Mouse (Mus musculus): Measurements from ENCODE around the gene Ahrr.

The Ahrr gene

DNA sequence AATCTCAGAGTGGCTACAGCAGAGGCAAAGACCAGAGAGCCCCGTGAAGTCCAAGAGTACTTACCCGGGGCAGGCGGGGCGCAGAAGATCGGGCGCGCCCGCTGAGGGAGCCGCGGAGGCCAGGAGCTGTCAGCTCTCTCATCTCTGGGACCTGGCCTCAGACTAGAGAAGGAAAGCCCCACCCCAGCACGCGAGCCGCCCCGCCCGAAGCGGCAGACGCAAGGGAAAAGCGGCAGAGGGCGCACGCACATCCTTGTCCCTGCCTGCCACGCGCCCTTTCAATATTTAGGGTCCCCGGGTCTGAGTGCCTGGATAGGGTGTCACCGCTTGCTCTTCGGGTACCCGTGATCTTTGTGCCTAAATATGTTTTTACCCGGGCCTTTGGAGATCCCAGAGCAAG is at the start of gene Ahrr:
Gene Ahrr, minus strand, starts transcription at position 165 of the 400 bp plus-strand sequence.
- DNase-seq (ENCODE audit: low read depth, low spot score), result no peak

DNA sequence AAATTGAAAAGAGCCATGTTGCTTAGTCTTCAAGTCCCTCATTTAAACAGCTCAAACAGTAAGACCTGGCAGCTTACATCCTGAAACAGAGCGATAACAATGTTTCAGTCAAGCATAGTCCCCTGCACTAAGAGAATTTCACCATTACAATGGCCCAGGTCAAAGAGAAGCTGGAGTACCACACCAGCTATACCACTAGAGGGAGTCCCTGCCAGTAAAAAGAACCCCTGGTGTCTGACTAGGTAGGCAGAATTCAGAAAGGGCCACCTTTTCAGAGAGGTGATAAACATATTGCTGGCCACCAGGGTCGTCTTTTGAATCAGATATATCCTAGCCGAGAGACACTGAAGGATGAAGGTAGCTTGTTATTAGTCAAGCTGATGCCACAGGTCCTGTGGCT is 48.9 kb upstream of the Ahrr start:
- no peak for DNase-seq (ENCODE audit: low read depth, low spot score)

DNA sequence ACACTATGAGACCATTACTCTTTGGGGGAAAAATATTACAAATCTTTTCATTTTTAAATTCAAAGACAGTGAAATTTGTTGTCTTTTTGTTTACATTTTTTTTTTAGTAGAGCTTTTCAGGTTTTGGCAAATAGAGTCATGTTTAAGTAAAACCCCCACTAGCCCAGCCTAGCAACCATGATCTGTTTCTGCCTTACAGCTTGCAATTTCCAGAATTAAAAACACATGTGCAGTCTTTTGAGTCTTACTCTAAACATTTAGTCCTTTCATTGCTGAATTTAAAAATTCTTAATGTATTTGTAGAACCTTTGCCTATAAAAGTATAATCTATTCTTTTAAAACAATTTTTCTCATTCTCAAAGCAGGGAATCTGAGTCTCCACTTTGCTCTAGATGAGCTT is 37.2 kb upstream of the Ahrr start:
- no peak for DNase-seq (ENCODE audit: low read depth, low spot score)

DNA sequence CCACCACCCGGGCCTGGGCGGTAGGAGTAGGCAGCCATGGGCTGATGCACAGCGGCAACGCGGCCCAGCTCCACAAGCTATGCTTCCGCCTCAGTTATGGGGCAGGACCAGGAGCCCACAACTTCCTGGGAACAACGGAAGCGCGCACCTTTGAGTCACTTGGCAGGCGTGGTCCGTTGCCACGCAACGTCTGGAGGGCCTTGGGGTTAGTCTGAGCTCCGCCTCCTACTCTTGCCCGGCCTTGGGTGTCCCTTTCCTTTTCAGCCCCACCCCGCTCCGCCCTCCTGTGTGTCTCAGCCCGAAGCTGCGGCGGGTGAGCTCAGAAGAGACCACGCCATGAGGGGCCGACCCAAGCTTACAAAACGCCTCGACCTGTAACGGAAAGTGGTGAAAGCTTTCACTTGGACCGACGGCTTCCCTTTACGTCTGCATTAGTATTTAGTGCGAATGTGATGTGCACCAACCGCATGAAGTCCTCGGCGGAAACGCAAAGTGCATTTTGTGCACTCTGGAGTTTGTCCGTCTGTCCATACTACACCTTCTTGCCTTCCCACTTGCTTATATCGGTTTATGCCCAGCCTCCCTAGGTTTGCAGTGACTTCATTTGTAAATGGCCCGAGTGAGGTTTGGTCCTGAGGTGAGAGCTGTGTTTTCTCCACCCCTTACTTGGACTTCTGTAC is 25.2 kb upstream of the Ahrr start, which contains the start of gene Pdcd6:
Gene Pdcd6, minus strand, starts transcription at position 411 of the 680 bp plus-strand sequence.
- peak; percentile 71 for DNase-seq (ENCODE audit: low read depth, low spot score)

DNA sequence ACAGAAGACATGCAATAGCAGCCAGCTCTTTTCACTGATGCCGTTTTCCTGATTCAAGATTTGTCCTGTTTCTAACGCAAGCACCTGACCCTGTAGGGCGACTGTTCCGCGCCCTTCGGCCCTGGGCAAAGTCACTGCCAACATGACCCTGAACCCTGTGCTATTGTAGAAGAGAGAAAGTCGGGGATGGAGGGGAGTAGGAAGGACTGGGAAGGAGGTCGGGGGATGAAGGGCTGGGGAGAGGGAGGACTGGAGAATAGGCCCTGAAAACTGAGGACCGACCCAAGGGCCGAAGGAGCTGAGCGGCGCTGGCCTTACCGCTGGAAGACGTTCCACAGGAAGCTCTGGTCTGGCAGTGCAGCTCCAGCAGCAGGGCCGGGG is 24.6 kb upstream of the Ahrr start:
- DNase-seq (ENCODE audit: low read depth, low spot score), result no peak

DNA sequence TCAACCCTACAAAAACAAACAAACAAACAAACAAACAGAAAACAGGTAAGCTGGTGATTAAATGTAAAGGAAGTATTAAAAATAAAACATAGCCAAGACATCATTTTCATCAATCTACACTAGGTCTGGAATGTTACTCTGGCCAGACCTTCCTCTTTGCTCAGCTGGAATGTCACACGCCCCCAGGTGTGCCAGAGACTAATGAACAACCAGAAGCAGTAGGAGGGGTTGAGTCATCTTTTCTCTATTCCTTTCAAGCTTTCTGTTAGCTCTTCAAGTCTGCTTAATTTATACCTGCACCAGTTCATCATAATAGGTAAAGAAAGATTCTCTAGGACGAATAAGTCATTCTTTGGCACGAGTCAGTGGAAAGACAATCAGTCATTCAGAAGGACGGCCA is 24.3 kb upstream of the Ahrr start:
- DNase-seq (ENCODE audit: low read depth, low spot score), result no peak

DNA sequence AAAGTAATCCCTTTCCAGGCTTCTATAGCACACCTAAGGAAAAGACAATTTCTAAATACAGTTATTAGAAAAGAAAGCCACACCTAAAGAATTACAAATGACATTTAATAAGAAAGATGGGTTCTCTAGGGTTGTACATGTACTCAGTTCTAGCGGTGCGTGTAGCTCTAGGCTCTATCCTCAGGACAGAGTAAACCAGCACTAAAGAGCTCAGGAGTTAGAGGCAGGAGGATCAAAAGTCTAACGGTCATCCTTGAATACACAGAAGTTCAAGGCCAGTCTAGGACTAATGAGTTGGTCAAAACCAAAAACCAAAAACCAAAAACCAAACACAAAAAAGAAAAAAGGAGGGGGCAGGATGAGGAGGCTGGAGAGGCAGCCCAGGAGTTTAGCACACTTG is 22.5 kb upstream of the Ahrr start:
- no peak for DNase-seq (ENCODE audit: low read depth, low spot score)

DNA sequence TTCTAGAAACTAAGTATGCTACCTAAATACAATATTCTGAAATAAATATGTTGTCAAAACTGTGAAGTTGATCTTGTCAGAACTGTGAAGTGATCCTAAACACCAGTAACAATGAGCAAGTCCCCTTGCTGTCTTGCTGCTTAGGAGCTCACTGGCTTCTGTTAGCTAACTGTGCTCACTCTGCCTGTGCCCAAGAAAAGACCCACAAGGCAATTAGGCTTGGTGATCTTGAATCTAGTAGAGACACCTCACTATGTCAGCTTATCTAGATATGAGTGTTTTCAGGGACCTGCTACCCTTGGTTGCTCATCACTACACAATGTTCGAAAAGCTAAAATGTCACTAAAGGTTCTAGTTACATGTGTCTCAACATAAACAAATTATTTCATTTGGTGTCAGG is 13.6 kb upstream of the Ahrr start:
- DNase-seq (ENCODE audit: low read depth, low spot score), result no peak

DNA sequence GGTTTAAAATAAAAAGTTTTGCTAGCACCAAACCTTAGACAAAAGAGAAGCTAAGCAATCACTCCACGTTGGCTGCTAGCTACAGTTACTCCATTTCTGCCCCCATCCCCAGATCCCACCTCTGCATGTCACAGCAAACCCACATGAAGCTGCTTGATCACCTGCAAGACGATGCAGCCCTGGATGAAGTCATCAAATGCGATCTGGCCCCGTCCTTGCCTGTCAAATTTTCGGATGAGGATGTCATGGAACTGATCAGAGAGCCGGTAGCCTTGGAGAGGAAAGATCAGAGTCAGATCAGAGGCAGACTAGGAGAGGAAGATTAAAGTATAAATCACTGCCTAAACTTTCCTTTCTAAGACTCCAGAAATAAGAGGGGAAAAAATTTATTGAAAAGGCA is 13.2 kb upstream of the Ahrr start:
- DNase-seq (ENCODE audit: low read depth, low spot score), result no peak

DNA sequence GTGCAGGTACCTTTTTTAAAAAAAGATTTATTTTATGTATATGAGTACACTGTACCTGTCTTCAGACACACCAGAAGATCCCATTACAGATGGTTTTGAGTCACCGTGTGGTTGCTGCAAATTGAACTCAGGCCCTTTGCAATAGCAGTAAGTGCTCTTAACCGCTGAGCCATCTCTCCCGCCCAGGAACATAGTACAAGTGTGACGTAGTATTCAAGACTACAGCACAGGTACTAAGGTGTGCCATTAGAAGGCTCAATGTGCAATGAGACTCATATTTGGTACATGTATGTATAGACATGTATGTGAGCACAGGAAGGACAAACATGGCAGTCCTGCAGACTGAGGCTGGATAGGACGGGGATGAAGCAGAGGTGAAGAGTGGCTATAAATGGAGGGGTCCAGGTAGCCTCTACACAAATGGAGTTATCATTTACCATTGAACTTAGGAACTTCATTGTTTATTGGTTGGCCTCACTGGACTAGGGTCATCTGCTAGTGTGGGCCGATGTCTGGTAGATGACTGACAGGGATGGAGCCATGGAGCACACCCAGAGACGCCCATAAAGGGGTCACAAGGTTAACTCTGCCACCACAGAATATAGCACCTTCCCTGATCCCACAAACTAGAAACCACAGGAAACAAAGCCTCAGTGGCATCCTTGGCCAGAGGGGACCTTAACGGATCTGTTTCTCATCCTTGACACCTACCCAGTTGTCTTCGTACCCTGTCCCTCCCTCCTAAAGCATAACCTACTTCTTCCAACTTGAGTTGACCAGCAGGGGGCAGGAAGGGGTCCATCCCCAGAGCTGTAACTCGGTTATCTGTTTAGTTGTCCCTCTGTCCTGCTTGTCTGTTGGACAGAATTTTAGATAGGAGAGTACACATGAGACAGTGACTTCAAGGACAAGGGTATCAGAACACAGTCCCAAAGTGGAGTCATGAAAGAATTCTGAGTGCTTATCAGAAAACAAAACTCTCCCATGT is 10.2 kb upstream of the Ahrr start:
- DNase-seq (ENCODE audit: low read depth, low spot score), result no peak

DNA sequence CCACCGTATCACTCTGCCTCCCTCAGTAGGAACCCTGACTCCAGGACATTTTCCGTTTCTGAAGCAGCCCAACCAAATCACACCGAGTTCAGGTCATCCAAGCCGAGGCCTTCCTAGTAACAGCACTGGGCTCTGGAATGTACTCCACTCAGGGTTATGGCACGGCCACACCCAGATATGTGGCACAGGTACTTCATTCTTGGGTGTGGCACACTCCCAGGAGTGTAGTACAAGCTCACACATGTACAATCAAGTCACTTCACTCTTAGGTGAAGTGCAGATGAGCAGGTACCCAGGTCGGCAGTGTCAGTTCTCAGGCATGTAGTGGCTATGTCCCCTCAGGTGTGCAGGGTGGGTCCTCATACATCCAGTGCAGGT is 9.5 kb upstream of the Ahrr start:
- no peak for DNase-seq (ENCODE audit: low read depth, low spot score)

DNA sequence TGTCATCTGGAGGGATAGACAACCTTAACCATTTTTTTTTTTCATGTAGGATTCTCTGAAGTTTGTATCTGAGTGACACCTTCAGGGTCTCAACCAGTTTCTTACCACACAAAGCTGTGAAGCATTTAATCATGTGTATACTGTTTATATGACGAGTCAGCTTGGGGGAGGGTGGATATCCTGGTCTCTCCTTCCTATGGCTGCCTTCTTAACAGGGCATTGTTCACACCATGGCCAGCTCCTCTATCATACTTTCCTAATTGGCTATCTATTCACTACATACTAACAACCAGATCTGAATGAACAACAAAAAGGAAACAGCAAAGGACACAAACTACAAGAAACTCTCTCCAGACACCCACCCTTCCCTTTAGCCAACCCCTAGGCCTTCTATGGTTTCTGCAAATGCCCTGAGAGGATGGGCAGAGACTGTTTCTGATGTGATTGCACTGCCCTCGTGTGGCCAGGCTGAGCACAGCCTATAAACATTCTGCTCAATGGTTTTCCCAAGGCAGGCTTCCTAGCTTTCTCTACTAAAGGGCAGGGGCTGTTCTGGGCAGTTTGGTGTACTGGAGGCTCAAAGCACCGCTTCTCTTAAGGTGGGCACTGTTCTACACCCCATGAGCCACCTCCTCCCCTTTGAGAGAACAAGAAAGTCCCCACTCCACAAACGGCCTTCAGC is 8.9 kb upstream of the Ahrr start:
- no peak for DNase-seq (ENCODE audit: low read depth, low spot score)

DNA sequence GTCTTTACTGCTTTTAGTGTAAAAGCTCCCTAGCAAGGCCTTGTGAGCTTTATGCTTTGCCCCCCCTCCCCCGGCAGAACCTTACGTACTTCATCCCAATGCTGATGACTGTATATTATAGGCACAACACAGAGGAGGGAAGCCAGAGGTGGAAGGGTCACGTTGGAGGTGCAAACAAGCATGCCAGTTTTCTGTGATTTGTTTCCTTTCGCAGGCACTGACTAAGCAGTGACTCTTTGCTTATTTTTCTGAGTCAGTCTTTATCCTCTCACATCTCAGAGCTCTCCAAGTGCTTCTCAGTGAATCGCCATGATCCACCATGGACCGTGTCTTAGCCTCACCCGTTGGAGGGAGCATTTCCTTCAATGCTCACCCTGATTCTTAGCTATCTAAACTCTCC is 4.2 kb upstream of the Ahrr start:
- no peak for DNase-seq (ENCODE audit: low read depth, low spot score)

DNA sequence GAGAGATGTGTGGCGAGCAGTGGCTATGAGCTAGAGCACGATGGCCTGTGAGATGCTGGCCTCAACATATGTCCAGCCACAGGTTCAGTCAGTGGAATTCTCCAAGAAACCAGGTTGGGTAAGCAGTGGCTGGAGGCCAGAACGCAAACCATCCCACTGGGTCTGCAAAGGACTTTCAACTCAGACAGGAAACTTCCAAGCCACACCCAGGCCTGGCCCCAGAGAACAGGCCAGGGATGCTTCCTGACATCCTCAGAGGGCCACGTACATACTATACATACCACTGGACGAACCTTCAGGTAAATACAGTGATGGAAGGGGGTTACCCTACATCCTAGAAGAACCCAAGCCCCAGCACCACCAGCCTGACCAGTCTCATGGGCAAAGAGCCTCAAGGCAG is 2.5 kb downstream of the Ahrr start:
- no peak for DNase-seq (ENCODE audit: low read depth, low spot score)

DNA sequence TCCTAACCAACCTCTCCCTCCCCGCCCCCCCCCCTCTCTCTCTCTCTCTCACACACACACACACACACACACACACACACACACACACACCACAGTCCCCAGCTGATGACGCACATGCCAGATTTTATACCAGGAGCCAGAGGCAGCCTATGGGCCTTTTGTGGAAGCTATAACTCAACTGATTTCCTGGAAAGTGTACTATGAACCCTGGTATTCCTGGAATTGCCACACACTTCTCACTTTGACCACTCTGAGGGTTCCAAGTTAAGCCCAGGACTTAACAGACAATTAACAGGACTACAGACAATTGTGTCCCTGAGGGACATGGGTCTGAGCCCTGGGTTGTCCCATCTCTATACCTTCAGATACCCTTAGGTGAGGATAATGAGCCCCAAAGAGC is 9.8 kb downstream of the Ahrr start:
- DNase-seq (ENCODE audit: low read depth, low spot score), result no peak

DNA sequence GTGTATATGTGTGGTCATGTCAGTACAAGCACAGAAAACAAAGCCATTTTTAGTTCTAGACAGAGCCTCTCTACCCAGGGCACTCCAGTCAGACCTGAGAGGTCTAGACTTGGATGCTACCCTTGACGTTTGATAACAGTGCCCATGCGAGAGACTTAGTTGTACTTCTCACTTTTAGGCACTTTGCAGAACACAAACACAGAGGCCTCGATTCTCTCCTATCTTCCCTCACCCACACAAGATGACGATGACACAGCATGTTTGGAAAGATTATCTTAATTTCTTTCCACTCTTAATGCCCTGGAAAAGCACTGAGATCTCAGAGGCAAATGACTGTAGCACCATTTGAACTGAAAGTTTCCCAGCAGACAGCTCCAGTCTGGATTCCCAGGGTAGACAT is 16.4 kb downstream of the Ahrr start:
- DNase-seq (ENCODE audit: low read depth, low spot score), result no peak

DNA sequence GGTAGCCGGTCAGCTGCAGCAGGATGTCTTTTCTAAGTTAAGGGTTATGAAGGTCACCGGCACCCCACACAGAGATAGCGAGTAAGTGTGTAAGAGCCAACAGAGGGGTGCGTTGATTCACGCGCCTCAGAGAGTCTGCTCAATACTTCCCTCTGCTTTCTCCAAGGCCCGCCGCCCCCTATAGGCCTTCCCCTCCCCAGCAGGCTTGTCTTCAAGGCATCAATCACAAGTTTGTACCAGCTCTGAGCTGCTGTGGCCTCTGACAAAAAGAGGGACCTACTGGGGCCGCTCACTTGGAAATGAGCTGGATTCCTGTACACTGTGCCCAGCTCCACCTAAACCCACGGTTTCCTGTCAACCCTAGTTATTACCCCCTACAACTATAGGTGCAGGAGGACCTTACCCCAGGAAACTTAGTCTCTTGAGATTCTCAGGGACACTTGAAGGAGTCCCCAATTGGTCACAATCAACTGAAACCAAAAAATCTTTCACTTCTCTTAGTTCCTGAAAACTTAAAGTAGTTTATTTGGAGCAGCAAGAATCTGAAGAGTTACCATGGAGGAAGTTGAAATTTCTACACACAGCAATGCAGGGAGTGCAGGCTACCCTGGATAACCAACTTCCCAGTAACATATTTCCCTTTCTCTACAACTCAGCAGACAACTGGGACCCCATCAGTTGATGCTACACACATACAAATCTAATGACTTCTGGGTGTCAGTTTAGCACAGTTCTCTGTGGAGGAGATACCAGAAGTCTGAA is 31.7 kb downstream of the Ahrr start:
- DNase-seq (ENCODE audit: low read depth, low spot score), result no peak

DNA sequence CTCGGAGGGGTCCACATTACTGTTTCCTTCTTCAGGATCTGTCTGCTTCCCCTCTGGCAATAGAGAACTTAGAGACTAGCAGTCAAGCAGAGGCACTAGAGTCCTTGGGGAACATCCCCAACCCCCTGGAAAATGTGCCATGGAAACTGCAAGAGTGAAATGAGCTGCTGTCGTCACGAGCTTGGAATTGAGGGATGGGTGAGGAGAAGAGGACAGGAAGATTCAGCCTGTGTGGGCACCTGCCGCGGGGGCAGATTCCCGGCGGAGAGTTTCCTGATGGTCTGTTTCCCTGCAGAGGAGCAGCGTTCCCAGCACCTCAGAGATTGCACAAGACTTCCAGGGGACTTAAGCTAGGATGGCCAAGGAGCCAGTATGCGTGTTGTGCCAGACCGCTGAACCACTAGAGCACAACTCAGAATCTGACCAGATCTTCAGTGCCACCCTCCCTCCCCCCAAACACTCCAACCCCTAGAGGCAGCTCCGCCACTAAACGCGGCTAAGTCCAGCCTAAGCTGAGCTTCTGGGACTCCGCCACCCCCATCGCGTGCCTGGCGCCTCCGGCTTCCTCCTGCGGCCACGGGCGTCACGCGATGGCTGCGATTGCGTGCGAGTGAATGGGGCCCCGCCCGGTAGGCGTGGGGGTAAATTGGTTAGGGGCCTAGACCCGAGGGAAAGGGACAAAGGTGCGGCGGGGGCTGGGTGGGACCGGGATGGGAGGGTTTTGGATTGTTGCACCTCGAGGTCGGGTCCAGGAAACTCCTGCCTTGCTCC is 32.5 kb downstream of the Ahrr start:
- DNase-seq (ENCODE audit: low read depth, low spot score), result no peak

DNA sequence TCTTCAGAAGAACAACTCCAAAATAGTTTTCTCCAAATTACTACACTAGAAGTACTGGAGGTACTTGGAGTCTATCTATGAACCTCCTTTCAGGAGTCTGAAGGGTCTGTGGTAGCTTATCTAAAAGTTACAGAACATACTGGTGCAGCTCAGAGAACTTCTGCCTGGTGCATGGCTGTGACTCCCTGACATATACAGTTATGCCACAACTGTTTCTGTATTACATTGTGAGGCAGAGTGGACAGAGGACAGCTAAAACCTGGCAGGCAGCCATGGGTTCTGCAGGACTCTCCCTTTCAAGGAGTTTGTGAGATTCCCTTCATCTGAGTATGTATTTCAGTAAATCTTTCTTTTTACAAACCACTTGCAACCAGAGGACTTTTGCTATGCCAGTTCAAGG is 45.6 kb downstream of the Ahrr start:
- no peak for DNase-seq (ENCODE audit: low read depth, low spot score)

DNA sequence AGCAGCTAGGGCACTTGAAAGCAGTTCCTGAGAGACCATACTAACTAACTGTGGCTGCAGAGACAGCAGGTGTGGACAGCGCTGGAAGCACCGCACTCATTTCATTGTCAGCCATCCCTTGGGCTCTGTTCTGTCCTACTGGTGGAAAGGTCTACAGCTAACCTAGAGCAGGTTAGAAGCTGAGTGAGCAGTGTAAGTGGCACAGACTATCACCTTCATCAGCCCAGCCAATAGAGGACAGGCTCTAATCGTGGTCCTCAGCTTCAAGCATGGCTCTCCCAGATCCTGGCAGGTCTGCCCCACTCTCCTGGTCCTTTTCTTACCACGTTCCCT is 46.3 kb downstream of the Ahrr start:
- no peak for DNase-seq (ENCODE audit: low read depth, low spot score)
